Mouse (Mus musculus) bone marrow macrophage, adult 2 months (primary cell): ENCODE measurements around the gene Lrrc63. TPM values are rescaled to one million over a fixed set of nuclear protein-coding genes. Genes with fewer than 3 reads are reported as not detected.

ENCODE experiments used
- H3K27ac ChIP-seq: 2 replicates; pipeline ENCODE4 v1.5.1; 2012; ENCODE audit warnings: low read depth, low read length; ENCODE audit not compliant: insufficient read depth
- H3K4me1 ChIP-seq: 2 replicates; pipeline ENCODE4 v1.6.1; 2012; ENCODE audit warnings: low read length; ENCODE audit not compliant: control insufficient read depth, insufficient read depth
- H3K4me3 ChIP-seq: 2 replicates; pipeline ENCODE4 v1.5.1; 2012; ENCODE audit warnings: mild to moderate bottlenecking, low read length, moderate library complexity; ENCODE audit not compliant: insufficient read depth
- CTCF ChIP-seq: IDR thresholded peaks from 2 replicates; pipeline ENCODE4 v1.5.1; 2012; ENCODE audit warnings: low read depth, mild to moderate bottlenecking, low read length, moderate library complexity
- POLR2A ChIP-seq: IDR thresholded peaks from 2 replicates; pipeline ENCODE4 v1.6.1; 2012; ENCODE audit warnings: mild to moderate bottlenecking, low read depth, low read length, borderline replicate concordance
- polyA plus RNA-seq: library from polyadenylated mRNA; stranded (reverse); fragments of >200 nt; gene quantifications from 2 replicates; pipeline ENCODE4 v1.2.4, GENCODE M21; 2012; ENCODE audit not compliant: missing spikeins, insufficient read depth, insufficient read length

Gene Lrrc63
- polyA plus RNA-seq, 1 experiment, result 0.36 TPM

DNA sequence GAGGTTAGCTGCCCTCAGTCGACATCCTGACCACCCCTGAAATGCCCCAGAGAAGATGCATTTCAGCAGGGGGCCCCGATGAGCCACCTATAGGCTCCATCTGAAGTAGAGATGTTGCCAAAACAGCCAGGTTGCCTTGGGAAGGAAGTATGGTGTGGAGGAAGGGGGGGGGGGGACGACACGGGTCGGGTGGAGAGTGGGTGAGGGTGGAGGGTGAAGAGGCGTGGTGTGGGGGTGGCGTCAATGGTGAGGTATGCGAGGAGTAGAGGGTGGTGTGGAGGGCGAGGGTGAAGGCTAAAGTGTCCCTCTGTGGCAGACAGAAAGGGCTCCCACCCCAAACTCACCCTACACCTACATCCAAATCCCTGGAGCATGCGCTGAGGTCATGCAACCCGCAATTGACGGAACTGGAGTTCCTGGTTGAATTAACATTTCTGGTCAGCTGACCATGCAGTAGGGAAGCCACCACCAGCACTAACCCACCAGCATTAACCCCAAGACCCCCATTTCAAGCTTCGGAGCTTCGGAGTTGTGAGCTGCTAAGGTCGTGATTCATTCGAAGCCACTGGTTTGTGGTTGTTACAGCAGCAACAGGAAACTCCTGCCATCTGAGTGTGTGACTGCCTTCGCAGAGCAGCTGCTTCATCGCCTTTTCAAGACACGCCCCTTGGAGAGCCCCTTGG lies 62.1 kb downstream of the Lrrc63 start:
- Histone ChIP-seq H3K27ac (peak overlapping the region; percentile 95), H3K4me3 (peak overlapping the region; percentile 60), H3K4me1 (peaks cover 28% of the 10 kb centered on the region)
- TF ChIP-seq CTCF (no peak), POLR2A (no peak)

DNA sequence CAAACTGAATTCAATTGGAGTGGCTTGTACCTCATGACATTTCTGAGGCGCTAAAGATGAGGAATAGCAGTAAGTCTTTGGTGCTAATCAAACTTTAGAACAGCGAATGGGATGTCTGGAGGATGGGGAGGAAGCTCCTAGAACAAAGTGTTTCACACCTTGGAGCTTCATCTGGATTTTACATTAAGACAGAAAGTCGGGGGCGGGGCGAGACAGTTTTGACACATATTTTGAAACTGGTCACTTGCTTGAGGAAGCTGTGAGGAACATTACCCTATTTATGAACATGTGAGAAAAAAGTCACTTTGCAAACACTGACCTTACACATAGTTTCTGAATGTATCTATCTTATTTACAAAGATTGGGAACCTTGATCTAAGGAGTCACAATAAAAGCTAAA lies 65.5 kb downstream of the Lrrc63 start:
- Histone ChIP-seq H3K4me3 (no peak overlapping the region), H3K27ac (peak overlapping the region; percentile 41), H3K4me1 (peaks cover 33% of the 10 kb centered on the region)
- no peak for TF ChIP-seq POLR2A
- TF ChIP-seq CTCF, result no peak

GRCm38 (mm10) chr14:75064520-75064919 lies 66.2 kb downstream of the Lrrc63 start:
- TF ChIP-seq POLR2A, result no peak
- TF ChIP-seq CTCF, result no peak
- Histone ChIP-seq H3K4me3 (no peak overlapping the region), H3K27ac (no peak overlapping the region), H3K4me1 (peaks cover 30% of the 10 kb centered on the region)

DNA sequence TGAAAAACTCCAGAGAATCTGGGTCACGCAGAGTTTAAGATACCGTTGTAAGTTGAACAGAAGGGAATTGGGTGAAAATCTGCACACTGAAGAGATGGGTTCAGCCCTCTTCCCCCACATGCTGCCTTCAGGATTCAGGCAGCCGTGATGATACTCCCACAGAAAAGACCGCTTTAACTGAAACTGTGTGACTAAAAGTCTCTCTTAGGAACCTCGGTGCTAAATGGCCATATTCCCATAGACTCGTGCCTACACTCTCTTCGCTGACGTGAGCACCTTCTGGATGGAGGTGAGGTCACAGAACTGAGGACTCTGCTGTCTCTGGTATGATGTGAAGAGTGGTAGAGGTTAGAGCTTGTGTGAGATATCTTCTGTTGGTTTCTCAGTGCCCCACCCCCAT lies 66.7 kb downstream of the Lrrc63 start:
- H3K4me1 ChIP-seq, result peaks cover 28% of the 10 kb centered on the region
- H3K4me3 ChIP-seq, result no peak overlapping the region
- TF ChIP-seq POLR2A (no peak), CTCF (no peak)
- H3K27ac ChIP-seq, result no peak overlapping the region

GRCm38 (mm10) chr14:75060562-75060961 lies 70.1 kb downstream of the Lrrc63 start:
- no peak overlapping the region for H3K27ac ChIP-seq
- no peak for TF ChIP-seq POLR2A
- TF ChIP-seq CTCF, result no peak
- H3K4me3 ChIP-seq, result no peak overlapping the region
- H3K4me1 ChIP-seq, result peaks cover 40% of the 10 kb centered on the region

DNA sequence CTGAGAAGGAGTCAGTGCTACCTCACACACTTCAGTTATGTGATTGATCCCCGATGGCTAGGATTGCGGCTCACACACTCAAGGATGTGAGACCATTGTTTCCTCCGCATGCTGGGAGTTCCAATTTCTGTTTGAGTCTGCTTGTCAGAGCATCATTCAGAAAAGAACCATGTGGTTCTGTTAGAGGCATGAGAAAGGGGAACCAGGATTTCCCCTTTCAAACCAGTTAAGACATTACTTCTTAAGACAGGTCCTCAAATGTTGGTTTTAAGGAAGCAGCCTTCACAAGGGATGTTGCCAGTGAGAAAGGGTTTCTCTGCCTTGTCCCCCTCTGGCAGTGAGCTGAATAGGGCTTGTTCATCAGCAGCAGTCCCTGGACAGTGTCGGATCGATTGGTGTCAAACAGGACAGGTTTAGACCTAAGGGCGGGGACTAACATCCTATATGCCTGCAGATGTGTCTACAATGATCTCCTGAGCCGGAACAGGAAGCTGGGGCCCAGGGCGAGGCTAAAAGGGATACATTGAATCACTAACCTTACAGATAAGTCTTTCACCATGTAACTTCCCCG lies 73.7 kb downstream of the Lrrc63 start:
- peak overlapping the region; percentile 87 for H3K27ac ChIP-seq
- H3K4me3 ChIP-seq, result peak overlapping the region; percentile 29
- peaks cover 39% of the 10 kb centered on the region for H3K4me1 ChIP-seq
- TF ChIP-seq CTCF (no peak), POLR2A (no peak)

DNA sequence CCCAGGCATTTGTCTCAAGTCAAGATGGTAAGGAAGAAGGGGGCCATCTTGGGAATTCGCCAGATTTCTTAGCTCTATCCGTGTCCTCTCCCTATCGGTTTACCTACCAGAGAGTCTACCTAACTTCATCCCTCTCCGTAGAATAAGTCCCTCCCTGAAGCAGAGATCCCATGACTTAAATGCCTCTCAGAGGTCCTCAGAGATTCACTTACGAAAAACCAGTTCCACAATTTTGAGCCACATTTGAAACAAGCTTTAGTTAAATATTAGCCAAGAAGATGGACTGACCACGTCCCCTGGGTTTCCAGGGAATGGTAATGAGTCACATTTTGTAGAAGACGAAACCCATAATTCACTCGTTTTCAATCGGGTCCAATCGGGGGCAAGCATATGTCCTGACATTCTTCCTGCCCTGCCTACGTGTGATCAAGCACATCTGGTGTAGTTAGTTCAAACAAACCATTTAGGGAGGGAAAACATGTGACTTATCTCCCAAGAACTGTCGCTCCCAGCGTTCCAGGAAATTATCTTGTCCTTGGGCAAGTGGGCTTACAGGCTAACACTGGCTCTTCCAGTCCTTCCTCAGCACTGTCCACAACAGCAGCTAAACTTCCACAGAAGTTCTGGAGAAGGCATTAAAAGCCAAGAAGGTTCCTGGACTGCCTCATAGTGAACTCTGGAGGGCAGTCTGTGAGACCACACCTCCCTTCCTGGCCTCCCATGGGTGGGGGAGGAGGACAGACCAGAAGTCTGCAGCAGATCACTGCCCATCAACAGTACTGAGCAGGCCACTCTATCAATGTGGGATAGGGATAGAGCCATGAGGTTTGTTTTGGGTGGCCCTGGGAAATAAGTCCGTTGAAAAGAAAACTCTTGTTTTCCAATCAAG lies 76.0 kb downstream of the Lrrc63 start:
- H3K4me1 ChIP-seq, result peaks cover 31% of the 10 kb centered on the region
- TF ChIP-seq POLR2A (no peak), CTCF (no peak)
- H3K27ac ChIP-seq, result no peak overlapping the region
- H3K4me3 ChIP-seq, result no peak overlapping the region

- H3K4me3 ChIP-seq, result no peak overlapping the region
- TF ChIP-seq CTCF (0 out of 2 replicates have a peak, but pooled peaks have one; percentile 18), POLR2A (no peak)
- no peak overlapping the region for H3K27ac ChIP-seq
- H3K4me1 ChIP-seq, result peaks cover 27% of the 10 kb centered on the region
Measured at GRCm38 (mm10) chr14:75052451-75052850, 78.2 kb downstream of the Lrrc63 start.

DNA sequence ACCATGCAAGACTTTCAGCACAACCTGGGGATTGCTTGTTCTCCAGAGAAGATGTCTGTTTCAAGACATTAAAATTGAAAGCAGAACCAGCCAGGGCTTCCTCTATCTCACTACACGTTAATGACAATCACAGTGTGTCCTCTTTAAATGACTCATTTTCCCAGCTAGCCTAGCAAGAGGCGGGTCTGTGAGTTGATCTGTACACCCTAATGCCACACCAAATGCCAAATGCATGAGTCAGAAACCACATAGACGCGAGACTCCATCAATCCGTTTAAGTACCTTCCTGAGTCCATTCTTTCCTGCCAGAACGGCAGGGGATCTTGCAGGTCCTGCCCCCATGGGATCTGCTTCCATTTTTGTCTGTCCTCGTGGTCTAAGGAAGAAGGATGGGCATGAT lies 85.5 kb downstream of the Lrrc63 start:
- TF ChIP-seq POLR2A (no peak), CTCF (no peak)
- Histone ChIP-seq H3K4me3 (peak overlapping the region; percentile 22; the same call in 1 of the 2 replicates), H3K4me1 (peaks cover 22% of the 10 kb centered on the region), H3K27ac (peak overlapping the region; percentile 51)
